Mouse (Mus musculus) heart, embryonic 16.5 days (tissue): Measurements from ENCODE around the gene Fezf1. TPM values are rescaled to one million over a fixed set of nuclear protein-coding genes. Genes with fewer than 3 reads are reported as not detected.

Source experiments
- ATAC-seq: fragments of 200-750 bp; cut with Nextera tagmentation; replicated peaks from 2 replicates; pipeline ENCODE4 v1.8.0; 2017; ENCODE audit warnings: moderate number of reproducible peaks; ENCODE audit not compliant: insufficient read depth, low FRiP score; ENCODE audit errors: extremely low read depth
- H3K27ac ChIP-seq: fragments of 300-500 bp; sonication (generic); 2 replicates; pipeline ENCODE4 v1.5.1; 2014; ENCODE audit warnings: mild to moderate bottlenecking, low read length, control low read depth, moderate library complexity
- H3K27me3 ChIP-seq: fragments of 300-500 bp; sonication (generic); 2 replicates; pipeline ENCODE4 v1.6.1; 2014; ENCODE audit warnings: low read length, mixed read lengths; ENCODE audit not compliant: control insufficient read depth, insufficient read depth
- H3K36me3 ChIP-seq: fragments of 300-500 bp; sonication (generic); 2 replicates; pipeline ENCODE4 v1.6.1; 2014; ENCODE audit not compliant: control insufficient read depth, insufficient read depth
- H3K4me1 ChIP-seq: fragments of 300-500 bp; sonication (generic); 2 replicates; pipeline ENCODE4 v1.6.1; 2014; ENCODE audit warnings: low read length, mixed read lengths; ENCODE audit not compliant: control insufficient read depth, insufficient read depth
- H3K4me2 ChIP-seq: fragments of 300-500 bp; sonication (generic); 2 replicates; pipeline ENCODE4 v1.6.1; 2014; ENCODE audit warnings: low read depth, mild to moderate bottlenecking, control low read depth, low read length
- H3K4me3 ChIP-seq: fragments of 300-500 bp; sonication (generic); 2 replicates; pipeline ENCODE4 v1.5.1; 2014; ENCODE audit warnings: mild to moderate bottlenecking, control low read depth, low read length
- H3K9ac ChIP-seq: fragments of 300-500 bp; sonication (generic); 2 replicates; pipeline ENCODE4 v1.6.1; 2014; ENCODE audit warnings: low read length, control low read depth
- H3K9me3 ChIP-seq: fragments of 300-500 bp; sonication (generic); replicated peaks from 2 replicates; pipeline ENCODE4 v1.6.1; 2016; ENCODE audit warnings: low read length; ENCODE audit not compliant: control insufficient read depth
- WGBS: fragments of 180-500 bp; shearing (Covaris S2); extraction: QIAGEN DNeasy Blood & Tissue Kit; methylation state at CpG from one replicate; pipeline ENCODE4 v1.1.7; 2014; 5-methylcytosine and 5-hydroxymethylcytosine counted together
- polyA plus RNA-seq: library from polyadenylated mRNA; unstranded; fragments of >200 nt; fragmentation: Nextera tagmentation; extraction: Ambion mirVana; gene quantifications from 2 replicates; pipeline ENCODE4 v1.2.1, GENCODE M21; 2015

The Fezf1 gene
- polyA plus RNA-seq, 1 experiment from 2014 or later = not detected

- H3K36me3 ChIP-seq = no peaks in the 10 kb centered on the region
- H3K4me3 ChIP-seq = no peak overlapping the region
- no peaks in the 10 kb centered on the region for H3K4me1 ChIP-seq
- H3K27me3 ChIP-seq = no peaks in the 10 kb centered on the region
- no peak overlapping the region for H3K9ac ChIP-seq
- WGBS = 46% methylated on average over 3 of the region's 3 CpGs
- ATAC-seq = no peak
- H3K27ac ChIP-seq = no peak overlapping the region
- H3K9me3 ChIP-seq = no peaks in the 10 kb centered on the region
- no peak overlapping the region for H3K4me2 ChIP-seq
Measured at GRCm38 (mm10) chr6:23211499-23211898, 36.7 kb downstream of the Fezf1 start.

- no peaks in the 10 kb centered on the region for H3K4me1 ChIP-seq
- H3K9ac ChIP-seq = no peak overlapping the region
- WGBS = 60% methylated on average over 4 of the region's 4 CpGs
- no peaks in the 10 kb centered on the region for H3K36me3 ChIP-seq
- H3K27ac ChIP-seq = no peak overlapping the region
- ATAC-seq = no peak
- no peak overlapping the region for H3K4me2 ChIP-seq
- no peaks in the 10 kb centered on the region for H3K27me3 ChIP-seq
- no peaks in the 10 kb centered on the region for H3K9me3 ChIP-seq
- H3K4me3 ChIP-seq = no peak overlapping the region
Measured at GRCm38 (mm10) chr6:23207791-23208190, 40.4 kb downstream of the Fezf1 start.

GRCm38 (mm10) chr6:23202630-23203029, 45.5 kb downstream of the Fezf1 start:
- Histone ChIP-seq H3K9me3 (no peaks in the 10 kb centered on the region), H3K27ac (no peak overlapping the region), H3K9ac (no peak overlapping the region), H3K4me2 (no peak overlapping the region), H3K4me1 (no peaks in the 10 kb centered on the region), H3K27me3 (no peaks in the 10 kb centered on the region), H3K36me3 (no peaks in the 10 kb centered on the region), H3K4me3 (no peak overlapping the region)
- WGBS = 67% methylated on average over 11 of the region's 11 CpGs
- ATAC-seq = no peak

Other genes starting within 250 kb of the Fezf1 start
- 0.46 and 0.72 TPM in 2 replicates for gene Aass, start 115.4 kb downstream of the Fezf1 start, polyA plus RNA-seq